Mouse (Mus musculus): Measurements from ENCODE around the gene Midn. TPM values are rescaled to one million over a fixed set of nuclear protein-coding genes. Genes with fewer than 3 reads are reported as not detected.

Gene Midn
- total and polyA plus RNA-seq, 3 experiments = 8.1 to 26.7 TPM; not detected in 1

GRCm38 (mm10) chr10:80118552-80118951 lies 29.5 kb upstream of the Midn start:
- no peak for DNase-seq (ENCODE audit: low read depth, low spot score)
- Histone ChIP-seq H3K79me2 (ENCODE audit: control insufficient read depth, insufficient read depth, low read length, poor library complexity) (peaks cover 78% of the 10 kb centered on the region), H3K9me3 (replicated peaks; ENCODE audit: insufficient read depth, low read length) (no peaks in the 10 kb centered on the region), H3K27ac (ENCODE audit: control insufficient read depth, low read depth, low read length) (no peak overlapping the region), H3K4me3 (ENCODE audit: control insufficient read depth in 1 of 2, insufficient read depth in 1 of 2, low read depth in 2 of 2, low read length in 2 of 2) (no peak overlapping the region), H3K9ac (ENCODE audit: control insufficient read depth, low read depth, low read length, poor library complexity, severe bottlenecking) (peak overlapping the region; percentile 5; the same call in 1 of the 2 replicates), H3K36me3 (ENCODE audit: control insufficient read depth in 1 of 2, insufficient read depth in 2 of 2, low read length in 2 of 2) (peaks cover 2 to 17% of the 10 kb centered on the region in 2 experiments; a peak in 3 of 4 replicates), H3K4me1 (ENCODE audit: control insufficient read depth in 1 of 2, insufficient read depth in 2 of 2, low read length in 2 of 2) (peaks cover 0 to 18% of the 10 kb centered on the region in 2 experiments; a peak in 3 of 4 replicates), H3K27me3 (ENCODE audit: control insufficient read depth in 1 of 2, insufficient read depth in 2 of 2, low read length in 2 of 2) (no peaks in the 10 kb centered on the region)
- TF ChIP-seq MYB (IDR thresholded peaks at IDR 0.05; ENCODE audit: low read depth, low read length) (no peak), USF1 (IDR thresholded peaks at IDR 0.05; ENCODE audit: low read depth, low read length) (no peak), MAZ (IDR thresholded peaks at IDR 0.05; ENCODE audit: low read depth, low read length) (no peak)

GRCm38 (mm10) chr10:80120146-80120545 lies 27.9 kb upstream of the Midn start:
- peaks cover 2 to 13% of the 10 kb centered on the region in 2 experiments; a peak in 3 of 4 replicates for H3K36me3 ChIP-seq (ENCODE audit: control insufficient read depth in 1 of 2, insufficient read depth in 2 of 2, low read length in 2 of 2)
- H3K9ac ChIP-seq (ENCODE audit: control insufficient read depth, low read depth, low read length, poor library complexity, severe bottlenecking) = no peak overlapping the region
- H3K4me1 ChIP-seq (ENCODE audit: control insufficient read depth in 1 of 2, insufficient read depth in 2 of 2, low read length in 2 of 2) = peaks cover 0 to 11% of the 10 kb centered on the region in 2 experiments; a peak in 2 of 4 replicates
- no peak overlapping the region for H3K27ac ChIP-seq (ENCODE audit: control insufficient read depth, low read depth, low read length)
- H3K79me2 ChIP-seq (ENCODE audit: control insufficient read depth, insufficient read depth, low read length, poor library complexity) = peaks cover 90% of the 10 kb centered on the region
- H3K9me3 ChIP-seq (replicated peaks; ENCODE audit: insufficient read depth, low read length) = no peaks in the 10 kb centered on the region
- H3K4me3 ChIP-seq (ENCODE audit: control insufficient read depth in 1 of 2, insufficient read depth in 1 of 2, low read depth in 2 of 2, low read length in 2 of 2) = no peak overlapping the region
- no peak for DNase-seq (ENCODE audit: low read depth, low spot score)
- H3K27me3 ChIP-seq (ENCODE audit: control insufficient read depth in 1 of 2, insufficient read depth in 2 of 2, low read length in 2 of 2) = no peaks in the 10 kb centered on the region
- no peak for TF ChIP-seq UBTF (IDR thresholded peaks at IDR 0.05; ENCODE audit: borderline replicate concordance, insufficient read depth, low read depth, low read length)
- TF ChIP-seq NRF1 (IDR thresholded peaks at IDR 0.05; ENCODE audit: insufficient read depth, low read depth, low read length, poor library complexity, severe bottlenecking) = no peak
- no peak for TF ChIP-seq ZC3H11A (IDR thresholded peaks at IDR 0.05; ENCODE audit: low read depth, low read length)
- no peak for TF ChIP-seq BHLHE40 (IDR thresholded peaks at IDR 0.05; ENCODE audit: borderline replicate concordance, low read depth, low read length)
- no peak for TF ChIP-seq HCFC1 (IDR thresholded peaks at IDR 0.05; ENCODE audit: low read depth, low read length)
- TF ChIP-seq POLR2AphosphoS5 (IDR thresholded peaks at IDR 0.05; ENCODE audit: borderline replicate concordance, low read depth, low read length) = no peak
- no peak for TF ChIP-seq GABPA (IDR thresholded peaks at IDR 0.05; ENCODE audit: low read depth, low read length)
- TF ChIP-seq ZKSCAN1 (IDR thresholded peaks at IDR 0.05; ENCODE audit: low read depth, low read length) = no peak
- TF ChIP-seq TAL1 (IDR thresholded peaks at IDR 0.05; ENCODE audit: low read length) = no peak
- no peak for TF ChIP-seq TCF12 (IDR thresholded peaks at IDR 0.05; ENCODE audit: low read depth, low read length)
- TF ChIP-seq MAZ (IDR thresholded peaks at IDR 0.05; ENCODE audit: low read depth, low read length) = no peak
- no peak for TF ChIP-seq POLR2AphosphoS2 (IDR thresholded peaks at IDR 0.05; ENCODE audit: low read length)

Data from MEL (cell line).